Mouse (Mus musculus): ENCODE measurements around the gene Lyz2. TPM values are rescaled to one million over a fixed set of nuclear protein-coding genes. Genes with fewer than 3 reads are reported as not detected.
"Not testable (repeated sequence)": the region's sequence is repeated elsewhere in the genome, so short reads cannot be mapped to it uniquely, and the experiment has no call there.

Gene Lyz2
- total RNA-seq (2015; ENCODE audit: low replicate concordance) (1,587 and 1,837 TPM in 2 replicates), total RNA-seq (2017; ENCODE audit: low replicate concordance) (739 and 760 TPM in 2 replicates)

GRCm38 (mm10) chr10:117282049-117282448, at the start of gene Lyz2:
Gene Lyz2, minus strand, starts transcription at chr10:117282321.
- no peak for ATAC-seq (replicated peaks; ENCODE audit: low FRiP score, poor library complexity, severe bottlenecking)

- no peak for ATAC-seq (replicated peaks; ENCODE audit: low FRiP score, poor library complexity, severe bottlenecking)
Measured at GRCm38 (mm10) chr10:117330521-117330920, 48.4 kb upstream of the Lyz2 start.

- no peak for ATAC-seq (replicated peaks; ENCODE audit: low FRiP score, poor library complexity, severe bottlenecking)
Measured at GRCm38 (mm10) chr10:117323782-117324181, 41.7 kb upstream of the Lyz2 start.

GRCm38 (mm10) chr10:117322630-117323029, 40.5 kb upstream of the Lyz2 start:
- ATAC-seq (replicated peaks; ENCODE audit: low FRiP score, poor library complexity, severe bottlenecking) = no peak

- ATAC-seq (replicated peaks; ENCODE audit: low FRiP score, poor library complexity, severe bottlenecking) = no peak
Measured at GRCm38 (mm10) chr10:117320571-117320981, 38.5 kb upstream of the Lyz2 start.

GRCm38 (mm10) chr10:117316391-117316790, 34.3 kb upstream of the Lyz2 start:
- no peak for ATAC-seq (replicated peaks; ENCODE audit: low FRiP score, poor library complexity, severe bottlenecking)

- no peak for ATAC-seq (replicated peaks; ENCODE audit: low FRiP score, poor library complexity, severe bottlenecking)
Measured at GRCm38 (mm10) chr10:117313133-117313532, 31.0 kb upstream of the Lyz2 start.

GRCm38 (mm10) chr10:117312168-117312567, 30.0 kb upstream of the Lyz2 start:
- ATAC-seq (replicated peaks; ENCODE audit: low FRiP score, poor library complexity, severe bottlenecking) = no peak

- no peak for ATAC-seq (replicated peaks; ENCODE audit: low FRiP score, poor library complexity, severe bottlenecking)
Measured at GRCm38 (mm10) chr10:117304371-117304770, 22.2 kb upstream of the Lyz2 start.

GRCm38 (mm10) chr10:117301688-117302087, 19.6 kb upstream of the Lyz2 start:
- ATAC-seq (replicated peaks; ENCODE audit: low FRiP score, poor library complexity, severe bottlenecking) = no peak

- ATAC-seq (replicated peaks; ENCODE audit: low FRiP score, poor library complexity, severe bottlenecking) = no peak
Measured at GRCm38 (mm10) chr10:117299901-117300520, 17.9 kb upstream of the Lyz2 start.

- no peak for ATAC-seq (replicated peaks; ENCODE audit: low FRiP score, poor library complexity, severe bottlenecking)
Measured at GRCm38 (mm10) chr10:117299106-117299505, 17.0 kb upstream of the Lyz2 start.

GRCm38 (mm10) chr10:117298336-117298735, 16.2 kb upstream of the Lyz2 start:
- no peak for ATAC-seq (replicated peaks; ENCODE audit: low FRiP score, poor library complexity, severe bottlenecking)

- ATAC-seq (replicated peaks; ENCODE audit: low FRiP score, poor library complexity, severe bottlenecking) = no peak
Measured at GRCm38 (mm10) chr10:117292671-117293070, 10.6 kb upstream of the Lyz2 start, which contains the start of gene Lyz1. Gene Lyz1, minus strand, starts transcription at chr10:117292868.

- ATAC-seq (replicated peaks; ENCODE audit: low FRiP score, poor library complexity, severe bottlenecking) = not testable (repeated sequence)
Measured at GRCm38 (mm10) chr10:117290936-117291335, 8.8 kb upstream of the Lyz2 start.

- ATAC-seq (replicated peaks; ENCODE audit: low FRiP score, poor library complexity, severe bottlenecking) = no peak
Measured at GRCm38 (mm10) chr10:117290046-117290870, 8.1 kb upstream of the Lyz2 start.

GRCm38 (mm10) chr10:117289034-117289505, 6.9 kb upstream of the Lyz2 start:
- not testable (repeated sequence) for ATAC-seq (replicated peaks; ENCODE audit: low FRiP score, poor library complexity, severe bottlenecking)

GRCm38 (mm10) chr10:117288197-117289033, 6.3 kb upstream of the Lyz2 start:
- no peak for ATAC-seq (replicated peaks; ENCODE audit: low FRiP score, poor library complexity, severe bottlenecking)

GRCm38 (mm10) chr10:117287226-117287850, 5.2 kb upstream of the Lyz2 start:
- no peak for ATAC-seq (replicated peaks; ENCODE audit: low FRiP score, poor library complexity, severe bottlenecking)
